Mouse (Mus musculus) testis, adult 2 months (tissue): ENCODE data around the gene Phkb.

Experiments
- CTCF ChIP-seq: fragments of 200-500 bp; IDR thresholded peaks from 2 replicates; pipeline ENCODE4 v1.5.1; 2012; ENCODE audit warnings: low read depth, mild to moderate bottlenecking, inconsistent platforms, low read length, moderate library complexity; ENCODE audit not compliant: control insufficient read depth, insufficient read depth, insufficient replicate concordance
- POLR2A ChIP-seq: fragments of 200-500 bp; IDR thresholded peaks from 2 replicates; pipeline ENCODE4 v1.6.1; 2012; ENCODE audit warnings: low read depth, mild to moderate bottlenecking, inconsistent platforms, low read length, moderate library complexity; ENCODE audit not compliant: control insufficient read depth

DNA sequence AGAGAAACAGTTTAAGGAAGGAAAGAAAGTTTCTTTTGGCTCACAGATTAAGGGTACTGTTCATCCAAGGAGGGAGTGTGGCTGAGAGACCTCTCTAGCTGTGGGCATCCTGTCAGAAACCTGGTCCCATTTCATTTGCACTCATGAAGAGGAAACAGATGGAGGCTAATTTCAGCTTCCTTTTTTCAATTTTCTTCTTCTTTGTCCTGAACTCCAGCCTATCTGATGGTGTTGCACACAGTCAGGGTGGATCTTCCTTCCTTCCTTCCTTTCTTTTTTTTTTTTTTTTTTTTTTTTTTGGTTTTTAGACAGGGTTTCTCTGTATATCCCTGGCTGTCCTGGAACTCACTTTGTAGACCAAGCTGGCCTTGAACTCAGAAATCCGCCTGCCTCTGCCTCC is 152.9 kb downstream of the Phkb start:
- TF ChIP-seq POLR2A (no peak), CTCF (no peak)
